Mouse (Mus musculus): ENCODE data around the gene Banf1. TPM values are rescaled to one million over a fixed set of nuclear protein-coding genes. Genes with fewer than 3 reads are reported as not detected.
"Not testable (repeated sequence)": the region's sequence is repeated elsewhere in the genome, so short reads cannot be mapped to it uniquely, and the experiment has no call there.

Banf1 gene
- polyA plus RNA-seq, 1 experiment from 2014 or later, result 443 TPM

DNA sequence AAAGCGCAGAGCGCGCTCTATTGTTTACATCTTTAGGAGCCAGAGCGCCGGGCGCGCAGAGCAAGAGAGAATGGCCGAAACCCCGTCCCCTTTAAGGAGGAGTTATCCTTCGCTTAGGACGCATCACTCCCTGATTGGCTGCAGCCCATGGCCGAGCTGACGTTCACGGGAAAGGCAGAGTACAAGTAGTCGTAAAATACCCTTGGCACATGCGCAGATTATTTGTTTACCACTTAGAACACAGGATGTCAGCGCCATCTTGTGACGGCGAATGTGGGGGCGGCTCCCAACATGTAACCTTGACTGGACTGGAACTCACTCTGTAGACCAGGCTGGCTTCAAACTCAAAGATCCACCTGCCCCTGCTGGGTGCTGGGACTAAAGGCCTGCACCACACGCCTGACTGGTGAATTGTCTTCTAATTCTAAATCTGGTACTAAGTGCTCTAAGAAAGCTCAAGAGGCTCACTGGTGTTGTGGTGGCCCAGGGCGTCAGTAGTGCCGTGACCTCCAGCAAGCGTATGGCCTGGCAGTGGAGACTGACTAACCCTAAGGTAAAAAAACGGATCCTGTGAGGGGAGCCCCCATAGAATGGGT lies 39.7 kb upstream of the Banf1 start:
- H3K36me3 ChIP-seq (ENCODE audit: control insufficient read depth, insufficient read depth, low read length); H3K27me3 ChIP-seq (ENCODE audit: control insufficient read depth, insufficient read depth, low read length); H3K4me1 ChIP-seq (ENCODE audit: control insufficient read depth, insufficient read depth, low read length); H3K9me3 ChIP-seq (replicated peaks; ENCODE audit: control insufficient read depth, low read length): not testable (repeated sequence)
- H3K9ac ChIP-seq (ENCODE audit: low read depth, low read length), result peak overlapping the region; percentile 90
- peak overlapping the region; percentile 77 for H3K4me2 ChIP-seq
- peak overlapping the region; percentile 96 for H3K27ac ChIP-seq (ENCODE audit: low read depth, low read length)
- H3K4me3 ChIP-seq (ENCODE audit: low read depth, low read length), result peak overlapping the region; percentile 68
- WGBS (ENCODE audit: insufficient replicate concordance), result 7% methylated on average over 21 of the region's 25 CpGs
- peak; percentile 68 for ATAC-seq (replicated peaks; ENCODE audit: insufficient number of reproducible peaks, low FRiP score, low TSS enrichment)

DNA sequence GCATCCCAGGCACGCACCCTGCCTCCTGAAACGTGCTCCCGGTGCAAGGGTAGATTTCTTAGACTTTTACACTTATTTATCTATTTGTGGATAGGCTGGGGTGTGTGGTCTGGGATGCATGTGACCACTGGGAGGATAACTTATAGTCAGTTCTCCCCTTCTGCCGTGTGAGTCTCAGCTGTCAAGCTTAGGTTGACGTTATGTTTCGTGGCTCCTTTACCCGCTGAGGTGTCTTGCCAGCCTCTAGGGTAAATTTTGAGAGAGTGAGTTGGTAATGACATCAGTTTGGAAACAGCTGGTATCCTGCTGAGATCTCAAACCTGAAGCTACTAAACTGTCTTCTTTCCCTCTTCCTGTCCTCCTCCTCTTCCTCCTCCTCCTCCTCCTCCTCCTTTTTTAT lies 39.0 kb upstream of the Banf1 start:
- peak overlapping the region; percentile 40 for H3K4me3 ChIP-seq (ENCODE audit: low read depth, low read length)
- ATAC-seq (replicated peaks; ENCODE audit: insufficient number of reproducible peaks, low FRiP score, low TSS enrichment), result no peak
- peaks cover 7% of the 10 kb centered on the region; the same call in 1 of the 2 replicates for H3K4me1 ChIP-seq (ENCODE audit: control insufficient read depth, insufficient read depth, low read length)
- H3K9me3 ChIP-seq (replicated peaks; ENCODE audit: control insufficient read depth, low read length), result no peaks in the 10 kb centered on the region
- peak overlapping the region; percentile 59; the same call in 1 of the 2 replicates for H3K9ac ChIP-seq (ENCODE audit: low read depth, low read length)
- H3K36me3 ChIP-seq (ENCODE audit: control insufficient read depth, insufficient read depth, low read length), result no peaks in the 10 kb centered on the region
- H3K4me2 ChIP-seq, result peak overlapping the region; percentile 59
- WGBS (ENCODE audit: insufficient replicate concordance), result 30% methylated on average over 7 of the region's 7 CpGs
- peak overlapping the region; percentile 36; the same call in 1 of the 2 replicates for H3K27ac ChIP-seq (ENCODE audit: low read depth, low read length)
- H3K27me3 ChIP-seq (ENCODE audit: control insufficient read depth, insufficient read depth, low read length), result no peaks in the 10 kb centered on the region

DNA sequence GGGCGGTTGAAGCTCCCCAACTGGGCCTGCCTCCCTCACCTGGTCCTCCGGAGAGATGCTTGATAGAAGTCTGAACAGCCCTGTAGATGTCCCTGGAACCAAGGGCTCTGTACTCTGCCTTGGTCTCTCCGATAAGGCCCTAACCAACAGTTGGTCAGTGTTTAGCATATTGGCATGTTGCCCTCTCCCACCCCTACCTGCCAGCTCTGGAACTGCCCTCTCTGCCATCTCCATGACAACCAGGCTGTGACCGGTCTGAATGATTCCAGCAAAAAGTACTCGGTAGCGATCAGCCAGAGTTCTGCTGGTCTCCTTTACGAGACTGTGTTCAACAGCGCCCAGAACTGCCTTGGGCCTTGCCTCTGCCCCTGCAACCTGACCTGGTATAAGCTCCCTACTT lies 35.3 kb upstream of the Banf1 start, which contains the start of gene Tsga10ip:
TSS of gene Tsga10ip (minus strand) at position 234 of the 400 bp plus-strand sequence.
- Histone ChIP-seq H3K27me3 (ENCODE audit: control insufficient read depth, insufficient read depth, low read length) (no peaks in the 10 kb centered on the region), H3K9ac (ENCODE audit: low read depth, low read length) (no peak within 1 kb of the TSS), H3K4me2 (no peak within 1 kb of the TSS), H3K9me3 (replicated peaks; ENCODE audit: control insufficient read depth, low read length) (no peaks in the 10 kb centered on the region), H3K4me1 (ENCODE audit: control insufficient read depth, insufficient read depth, low read length) (no peaks in the 10 kb centered on the region), H3K4me3 (ENCODE audit: low read depth, low read length) (no peak within 1 kb of the TSS), H3K36me3 (ENCODE audit: control insufficient read depth, insufficient read depth, low read length) (no peaks in the 10 kb centered on the region), H3K27ac (ENCODE audit: low read depth, low read length) (no peak within 1 kb of the TSS)
- 80% methylated on average over 8 of the region's 8 CpGs for WGBS (ENCODE audit: insufficient replicate concordance)
- ATAC-seq (replicated peaks; ENCODE audit: insufficient number of reproducible peaks, low FRiP score, low TSS enrichment), result no peak

DNA sequence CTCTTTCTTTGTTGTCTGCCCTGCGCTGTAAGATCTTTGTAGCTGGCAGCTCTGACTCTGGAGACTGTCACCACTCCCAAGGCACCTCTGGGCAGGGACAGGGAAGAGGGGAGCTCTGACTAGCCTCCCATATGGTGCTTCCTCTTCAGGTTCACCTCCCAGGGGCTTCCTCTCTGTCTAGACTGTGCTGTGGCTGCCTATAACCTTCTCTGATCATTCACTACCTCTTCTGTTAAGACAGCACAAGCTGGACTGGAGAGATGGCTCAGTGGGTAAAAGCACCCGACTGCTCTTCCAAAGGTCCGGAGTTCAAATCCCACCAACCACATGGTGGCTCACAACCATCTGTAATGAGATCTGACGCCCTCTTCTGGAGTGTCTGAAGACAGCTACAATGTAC lies 34.1 kb upstream of the Banf1 start:
- not testable (repeated sequence) for H3K36me3 ChIP-seq (ENCODE audit: control insufficient read depth, insufficient read depth, low read length); H3K9me3 ChIP-seq (replicated peaks; ENCODE audit: control insufficient read depth, low read length); H3K9ac ChIP-seq (ENCODE audit: low read depth, low read length); H3K27me3 ChIP-seq (ENCODE audit: control insufficient read depth, insufficient read depth, low read length); ATAC-seq (replicated peaks; ENCODE audit: insufficient number of reproducible peaks, low FRiP score, low TSS enrichment); H3K4me2 ChIP-seq; H3K4me1 ChIP-seq (ENCODE audit: control insufficient read depth, insufficient read depth, low read length); H3K4me3 ChIP-seq (ENCODE audit: low read depth, low read length)
- 0 out of 2 replicates have a peak overlapping the region, but pooled peaks have one; percentile 3 for H3K27ac ChIP-seq (ENCODE audit: low read depth, low read length)
- 58% methylated on average over 4 of the region's 4 CpGs for WGBS (ENCODE audit: insufficient replicate concordance)

DNA sequence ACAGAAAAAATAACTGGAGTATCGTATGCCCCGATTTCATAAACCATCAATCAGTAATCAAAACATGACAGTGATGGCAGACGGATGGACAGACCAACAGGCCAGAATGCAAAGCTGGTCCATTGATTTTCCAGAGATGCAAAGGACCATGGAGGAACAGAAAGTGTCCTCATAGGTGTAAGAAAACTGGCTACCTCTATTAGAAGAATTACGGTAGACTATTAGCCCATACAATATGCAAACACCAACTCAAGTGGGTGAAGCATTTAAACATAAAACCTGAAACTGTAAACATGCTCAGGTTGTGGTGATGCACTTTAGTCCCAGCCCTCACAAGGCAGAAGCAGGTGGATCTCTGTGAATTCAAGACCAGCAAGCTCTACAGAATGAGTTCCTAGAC lies 28.4 kb upstream of the Banf1 start:
- ATAC-seq (replicated peaks; ENCODE audit: insufficient number of reproducible peaks, low FRiP score, low TSS enrichment), result no peak
- Histone ChIP-seq H3K27me3 (ENCODE audit: control insufficient read depth, insufficient read depth, low read length) (no peaks in the 10 kb centered on the region), H3K4me1 (ENCODE audit: control insufficient read depth, insufficient read depth, low read length) (peaks cover 1% of the 10 kb centered on the region), H3K4me2 (no peak overlapping the region), H3K27ac (ENCODE audit: low read depth, low read length) (no peak overlapping the region), H3K4me3 (ENCODE audit: low read depth, low read length) (no peak overlapping the region), H3K9me3 (replicated peaks; ENCODE audit: control insufficient read depth, low read length) (no peaks in the 10 kb centered on the region), H3K36me3 (ENCODE audit: control insufficient read depth, insufficient read depth, low read length) (no peaks in the 10 kb centered on the region), H3K9ac (ENCODE audit: low read depth, low read length) (no peak overlapping the region)
- WGBS (ENCODE audit: insufficient replicate concordance), result 67% methylated on average over 4 of the region's 4 CpGs

DNA sequence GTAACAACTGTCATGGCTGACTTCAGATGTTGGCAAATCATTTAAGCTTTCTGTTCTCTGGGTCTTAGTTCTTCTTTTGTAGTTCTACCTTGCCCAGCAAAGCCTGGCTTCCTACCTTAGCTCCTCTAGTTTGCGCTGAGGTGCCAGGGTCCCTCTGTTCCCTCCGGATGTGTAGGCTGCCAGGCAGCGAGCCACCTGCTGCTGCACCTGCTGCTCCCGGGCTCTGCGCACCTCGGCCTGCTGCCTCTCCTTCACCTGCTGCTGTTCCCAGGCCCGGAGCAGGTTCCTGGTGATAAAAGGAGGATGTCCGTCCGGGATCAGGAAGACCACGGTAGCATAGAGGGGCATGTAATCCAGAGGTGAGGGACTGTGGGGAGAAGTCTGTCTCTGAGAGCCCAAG lies 27.2 kb upstream of the Banf1 start:
- WGBS (ENCODE audit: insufficient replicate concordance), result 47% methylated on average over 10 of the region's 10 CpGs
- no peak overlapping the region for H3K4me2 ChIP-seq
- peaks cover 10% of the 10 kb centered on the region for H3K4me1 ChIP-seq (ENCODE audit: control insufficient read depth, insufficient read depth, low read length)
- H3K27ac ChIP-seq (ENCODE audit: low read depth, low read length), result no peak overlapping the region
- H3K36me3 ChIP-seq (ENCODE audit: control insufficient read depth, insufficient read depth, low read length), result no peaks in the 10 kb centered on the region
- H3K9ac ChIP-seq (ENCODE audit: low read depth, low read length), result no peak overlapping the region
- no peak for ATAC-seq (replicated peaks; ENCODE audit: insufficient number of reproducible peaks, low FRiP score, low TSS enrichment)
- H3K27me3 ChIP-seq (ENCODE audit: control insufficient read depth, insufficient read depth, low read length), result no peaks in the 10 kb centered on the region
- no peaks in the 10 kb centered on the region for H3K9me3 ChIP-seq (replicated peaks; ENCODE audit: control insufficient read depth, low read length)
- no peak overlapping the region for H3K4me3 ChIP-seq (ENCODE audit: low read depth, low read length)

DNA sequence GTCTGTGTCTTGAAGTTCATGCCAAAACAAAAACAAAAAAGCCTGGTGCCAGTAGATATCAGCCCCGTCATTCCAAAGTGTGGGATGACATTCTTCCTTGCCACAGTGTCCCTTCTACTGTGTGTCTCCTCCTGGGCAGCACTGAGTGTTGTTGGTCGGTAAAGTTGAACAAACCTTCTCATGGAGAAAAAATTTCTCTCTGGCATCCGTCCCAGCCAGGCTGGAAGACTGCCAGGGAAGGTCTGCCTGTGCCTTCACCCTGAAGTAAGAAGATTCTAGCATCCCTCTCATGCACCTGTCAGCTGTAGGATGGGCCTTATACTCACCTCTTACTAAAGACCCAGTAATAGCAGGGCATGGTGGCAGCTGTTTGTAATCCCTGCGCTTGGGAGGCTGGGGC lies 25.9 kb upstream of the Banf1 start:
- peaks cover 10% of the 10 kb centered on the region for H3K4me1 ChIP-seq (ENCODE audit: control insufficient read depth, insufficient read depth, low read length)
- no peak overlapping the region for H3K4me3 ChIP-seq (ENCODE audit: low read depth, low read length)
- H3K27me3 ChIP-seq (ENCODE audit: control insufficient read depth, insufficient read depth, low read length), result no peaks in the 10 kb centered on the region
- ATAC-seq (replicated peaks; ENCODE audit: insufficient number of reproducible peaks, low FRiP score, low TSS enrichment), result no peak
- WGBS (ENCODE audit: insufficient replicate concordance), result 48% methylated on average over 4 of the region's 4 CpGs
- no peak overlapping the region for H3K27ac ChIP-seq (ENCODE audit: low read depth, low read length)
- H3K36me3 ChIP-seq (ENCODE audit: control insufficient read depth, insufficient read depth, low read length), result no peaks in the 10 kb centered on the region
- no peaks in the 10 kb centered on the region for H3K9me3 ChIP-seq (replicated peaks; ENCODE audit: control insufficient read depth, low read length)
- H3K4me2 ChIP-seq, result peak overlapping the region; percentile 12; the same call in 1 of the 2 replicates
- H3K9ac ChIP-seq (ENCODE audit: low read depth, low read length), result no peak overlapping the region

DNA sequence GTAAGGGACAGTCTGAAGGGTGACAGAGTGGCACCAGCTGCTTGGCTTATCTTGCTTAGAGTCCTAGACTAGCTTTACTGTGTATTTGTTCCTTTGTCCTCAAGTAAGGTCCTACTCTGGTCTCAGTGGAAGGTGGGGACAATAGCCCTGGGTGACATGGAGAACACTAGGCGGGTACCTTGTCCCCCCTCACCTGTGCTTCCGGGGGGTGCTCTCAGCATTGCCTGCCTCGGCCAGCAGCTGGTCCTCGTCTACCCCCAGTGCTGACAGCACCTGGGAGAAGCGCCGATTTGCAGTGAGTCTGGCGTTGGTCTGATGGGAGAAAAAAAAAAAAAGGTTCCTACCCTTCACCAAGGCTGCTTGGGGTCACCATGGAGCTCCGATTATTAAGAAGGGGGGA lies 23.4 kb upstream of the Banf1 start:
- H3K4me1 ChIP-seq (ENCODE audit: control insufficient read depth, insufficient read depth, low read length), result peaks cover 23% of the 10 kb centered on the region
- H3K4me3 ChIP-seq (ENCODE audit: low read depth, low read length), result peak overlapping the region; percentile 100; the same call in 1 of the 2 replicates
- peak overlapping the region; percentile 96; the same call in 1 of the 2 replicates for H3K9ac ChIP-seq (ENCODE audit: low read depth, low read length)
- WGBS (ENCODE audit: insufficient replicate concordance), result 54% methylated on average over 8 of the region's 8 CpGs
- 0 out of 2 replicates have a peak, but pooled peaks cover 2% of the 10 kb centered on the region for H3K36me3 ChIP-seq (ENCODE audit: control insufficient read depth, insufficient read depth, low read length)
- H3K4me2 ChIP-seq, result peak overlapping the region; percentile 94
- H3K27ac ChIP-seq (ENCODE audit: low read depth, low read length), result no peak overlapping the region
- H3K9me3 ChIP-seq (replicated peaks; ENCODE audit: control insufficient read depth, low read length), result no peaks in the 10 kb centered on the region
- no peak for ATAC-seq (replicated peaks; ENCODE audit: insufficient number of reproducible peaks, low FRiP score, low TSS enrichment)
- no peaks in the 10 kb centered on the region for H3K27me3 ChIP-seq (ENCODE audit: control insufficient read depth, insufficient read depth, low read length)

DNA sequence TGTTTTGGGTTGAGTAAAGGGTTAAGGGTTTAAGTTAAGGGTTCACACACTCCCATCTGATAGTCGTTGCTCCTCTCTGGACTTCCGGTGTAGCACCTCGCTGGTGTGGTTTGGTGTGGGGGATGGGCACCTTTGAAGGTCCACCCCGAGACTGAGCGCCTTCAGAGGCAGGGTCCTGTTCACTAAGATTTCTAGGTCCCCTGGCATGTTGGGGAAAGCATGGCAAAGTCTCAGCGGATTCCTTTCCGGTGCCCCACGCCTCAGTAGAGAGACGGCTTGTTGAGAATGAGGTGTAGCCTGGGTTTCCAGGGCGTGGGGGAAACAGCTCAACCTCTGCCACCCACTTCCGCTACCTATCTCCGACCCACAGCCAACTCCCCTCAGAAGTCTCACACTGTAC lies 22.7 kb upstream of the Banf1 start:
- Histone ChIP-seq H3K27me3 (ENCODE audit: control insufficient read depth, insufficient read depth, low read length) (no peaks in the 10 kb centered on the region), H3K4me3 (ENCODE audit: low read depth, low read length) (peak overlapping the region; percentile 100), H3K36me3 (ENCODE audit: control insufficient read depth, insufficient read depth, low read length) (0 out of 2 replicates have a peak, but pooled peaks cover 2% of the 10 kb centered on the region), H3K27ac (ENCODE audit: low read depth, low read length) (peak overlapping the region; percentile 86), H3K4me2 (peak overlapping the region; percentile 94), H3K4me1 (ENCODE audit: control insufficient read depth, insufficient read depth, low read length) (peaks cover 23% of the 10 kb centered on the region), H3K9ac (ENCODE audit: low read depth, low read length) (peak overlapping the region; percentile 96), H3K9me3 (replicated peaks; ENCODE audit: control insufficient read depth, low read length) (no peaks in the 10 kb centered on the region)
- no peak; the same call in 1 of the 2 replicates for ATAC-seq (replicated peaks; ENCODE audit: insufficient number of reproducible peaks, low FRiP score, low TSS enrichment)
- 19% methylated on average over 12 of the region's 12 CpGs for WGBS (ENCODE audit: insufficient replicate concordance)

Measured in heart, embryonic 11.5 days (tissue).